28 mouse cellular contexts compared by ENCODE assay signal in the genomic region with DNA sequence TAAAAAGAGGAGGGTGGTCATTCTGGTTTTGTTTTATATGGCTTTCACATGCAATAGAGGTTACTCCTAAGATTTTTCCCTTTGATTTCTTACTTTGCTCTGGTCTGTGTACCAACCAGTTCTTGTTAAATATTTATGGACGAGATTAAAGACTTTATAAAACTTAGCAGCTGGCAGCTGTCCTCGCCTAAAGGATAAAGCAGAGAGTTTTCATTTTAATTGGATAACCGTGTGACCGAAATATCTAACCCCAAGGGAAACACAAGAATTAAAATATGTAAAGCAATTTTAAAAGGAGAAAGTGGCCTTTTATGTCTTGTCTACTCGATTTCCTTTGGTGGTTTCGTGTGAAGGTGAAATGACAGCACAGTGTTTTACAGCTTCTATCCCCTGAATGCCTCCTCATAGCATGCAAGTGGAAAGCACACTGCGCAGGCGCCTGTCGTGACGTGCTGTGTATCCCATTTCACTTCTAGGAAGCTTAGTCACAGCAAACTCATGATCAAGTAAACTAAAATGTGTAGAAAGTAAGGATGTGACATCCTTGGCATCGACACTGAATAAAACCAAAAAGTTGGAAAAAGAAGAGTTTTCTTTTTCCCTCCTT.
DNase-seq lines count a peak whose midpoint lies in the region; ATAC-seq and TF ChIP-seq lines count a peak whose summit lies in the region.
"Had no signal": no experiment of that assay in that cellular context is flagged by ENCODE, and none has a peak within 500 bp of the region (broad histone marks: within the 10 kb centered on the region; RNA-seq: fewer than 3 reads in every experiment).

No protein-coding gene starts in this region.

- peaks cover 7% of the 10 kb centered on the region for H3K4me1 ChIP-seq in hindbrain, embryonic 14.5 days (replicated peaks; ENCODE audit: control insufficient read depth, insufficient read depth, low read length)
- H3K4me1 ChIP-seq in hindbrain, embryonic 10.5 days (replicated peaks): no peaks in the 10 kb centered on the region
- peaks cover 9% of the 10 kb centered on the region for H3K4me1 ChIP-seq in limb, embryonic 13.5 days
- H3K4me1 ChIP-seq in midbrain, embryonic 14.5 days (ENCODE audit: control insufficient read depth, insufficient read depth, low read length): peaks cover 15% of the 10 kb centered on the region; the same call in 1 of the 2 replicates
- no peaks in the 10 kb centered on the region for H3K4me1 ChIP-seq in cerebellum, adult 2 months (ENCODE audit: control insufficient read depth, insufficient read depth, low read length)

- no peak overlapping the region for H3K4me3 ChIP-seq in hindbrain, embryonic 14.5 days (replicated peaks; ENCODE audit: low read length)
- H3K4me3 ChIP-seq in hindbrain, embryonic 10.5 days: no peak overlapping the region
- H3K4me3 ChIP-seq in limb, embryonic 13.5 days: no peak overlapping the region
- H3K4me3 ChIP-seq in midbrain, embryonic 14.5 days (replicated peaks; ENCODE audit: low read depth, low read length): no peak overlapping the region
- no peak overlapping the region for H3K4me3 ChIP-seq in cerebellum, adult 2 months (replicated peaks; ENCODE audit: insufficient read depth, low read depth, low read length)
- H3K4me3 ChIP-seq: embryonic facial prominence, embryonic 13.5 days; erythroblast, embryonic 14.5 days; left cerebral cortex, adult 2 months had no signal

- DNase-seq in hindbrain, embryonic 14.5 days (ENCODE audit: low spot score): no peak
- no peak for DNase-seq in hindbrain, embryonic 10.5 days (ENCODE audit: low spot score)
- DNase-seq in brain, embryonic 14.5 days (ENCODE audit: low read depth): peak; percentile 71
- peak; percentile 81 for DNase-seq in midbrain, embryonic 14.5 days
- DNase-seq in gastrocnemius, postnatal 4 days (ENCODE audit: low spot score in 2 of 2): no peak
- no peak for DNase-seq in cerebellum, adult 2 months
- DNase-seq: adrenal gland, postnatal 36 days; B cell, adult 2 months; cerebellum, adult 8-10 months; cerebellum, postnatal 36 days; embryo, embryonic 11 days; heart, adult 11 months; heart, postnatal 10 days; kidney, adult 11 months; layer of hippocampus, adult 9-11 months; liver, postnatal 0 days; lung, postnatal 10 days; thymus, adult 18-20 months had no signal

- no peaks in the 10 kb centered on the region for H3K27me3 ChIP-seq in hindbrain, embryonic 14.5 days (ENCODE audit: control insufficient read depth, insufficient read depth, low read length)
- H3K27me3 ChIP-seq in hindbrain, embryonic 10.5 days (ENCODE audit: insufficient read depth, poor library complexity, severe bottlenecking): no peaks in the 10 kb centered on the region
- H3K27me3 ChIP-seq in limb, embryonic 13.5 days: no peaks in the 10 kb centered on the region
- no peaks in the 10 kb centered on the region for H3K27me3 ChIP-seq in midbrain, embryonic 14.5 days (ENCODE audit: control insufficient read depth, insufficient read depth, low read length)
- no peaks in the 10 kb centered on the region for H3K27me3 ChIP-seq in cerebellum, adult 2 months (ENCODE audit: control insufficient read depth, insufficient read depth, low read length)
- H3K27me3 ChIP-seq: CH12.LX; embryonic facial prominence, embryonic 13.5 days; Patski had no signal

- no peak overlapping the region for H3K4me2 ChIP-seq in hindbrain, embryonic 14.5 days (replicated peaks)
- peak overlapping the region; percentile 25; the same call in 1 of the 2 replicates for H3K4me2 ChIP-seq in limb, embryonic 13.5 days (replicated peaks)
- H3K4me2 ChIP-seq in midbrain, embryonic 14.5 days (ENCODE audit: low read length): peak overlapping the region; percentile 33
- H3K4me2 ChIP-seq: embryonic facial prominence, embryonic 13.5 days; heart, embryonic 11.5 days; liver, embryonic 11.5 days had no signal

- no peaks in the 10 kb centered on the region for H3K36me3 ChIP-seq in hindbrain, embryonic 14.5 days (replicated peaks; ENCODE audit: control insufficient read depth, insufficient read depth)
- H3K36me3 ChIP-seq in hindbrain, embryonic 10.5 days: no peaks in the 10 kb centered on the region
- H3K36me3 ChIP-seq in limb, embryonic 13.5 days: no peaks in the 10 kb centered on the region
- H3K36me3 ChIP-seq in midbrain, embryonic 14.5 days (ENCODE audit: control insufficient read depth, insufficient read depth, low read length): no peaks in the 10 kb centered on the region
- H3K36me3 ChIP-seq: embryonic facial prominence, embryonic 13.5 days; G1E had no signal

- 60% methylated on average over 11 of the region's 11 CpGs for WGBS in hindbrain, embryonic 14.5 days
- WGBS in hindbrain, embryonic 10.5 days: 86% methylated on average over 11 of the region's 11 CpGs
- 40% methylated on average over 11 of the region's 11 CpGs for WGBS in limb, embryonic 13.5 days
- 22% methylated on average over 11 of the region's 11 CpGs for WGBS in midbrain, embryonic 14.5 days
- 76% methylated on average over 11 of the region's 11 CpGs for WGBS in cerebellum, adult 2 months

- H3K9ac ChIP-seq in hindbrain, embryonic 14.5 days: no peak overlapping the region
- H3K9ac ChIP-seq in limb, embryonic 13.5 days: no peak overlapping the region
- H3K9ac ChIP-seq in midbrain, embryonic 14.5 days (replicated peaks; ENCODE audit: low read length): no peak overlapping the region
- H3K9ac ChIP-seq: embryonic facial prominence, embryonic 13.5 days; liver, postnatal 0 days had no signal

- TF ChIP-seq POLR2A in brain, embryonic 14.5 days (IDR thresholded peaks at IDR 0.05; ENCODE audit: borderline replicate concordance, extremely low read depth, insufficient read depth, insufficient read length, poor library complexity, severe bottlenecking): no peak
- TF ChIP-seq POLR2A in cerebellum, adult 2 months (IDR thresholded peaks at IDR 0.05; ENCODE audit: borderline replicate concordance, insufficient read depth, low read length): no peak

- H3K9me3 ChIP-seq in hindbrain, embryonic 14.5 days (ENCODE audit: control insufficient read depth, low read length): no peaks in the 10 kb centered on the region
- no peaks in the 10 kb centered on the region for H3K9me3 ChIP-seq in hindbrain, embryonic 10.5 days
- H3K9me3 ChIP-seq in limb, embryonic 13.5 days: no peaks in the 10 kb centered on the region
- H3K9me3 ChIP-seq in midbrain, embryonic 14.5 days (ENCODE audit: control insufficient read depth, low read length): no peaks in the 10 kb centered on the region
- H3K9me3 ChIP-seq: embryonic facial prominence, embryonic 13.5 days had no signal

- ATAC-seq in hindbrain, embryonic 14.5 days (ENCODE audit: low FRiP score): 0 out of 2 replicates have a peak, but pooled peaks have one; percentile 34
- peak; percentile 69 for ATAC-seq in limb, embryonic 13.5 days (ENCODE audit: low FRiP score, low read depth)
- peak; percentile 80 for ATAC-seq in midbrain, embryonic 14.5 days (ENCODE audit: low FRiP score, low TSS enrichment)
- ATAC-seq: liver, postnatal 0 days; Patski had no signal

- no peak for TF ChIP-seq CTCF in brain, embryonic 14.5 days (IDR thresholded peaks at IDR 0.05; ENCODE audit: borderline replicate concordance, extremely low read depth, insufficient read depth, insufficient read length)
- TF ChIP-seq CTCF in cerebellum, adult 2 months (IDR thresholded peaks at IDR 0.05; ENCODE audit: borderline replicate concordance, insufficient read depth, low read depth, low read length): no peak

- no peak overlapping the region for H3K27ac ChIP-seq in hindbrain, embryonic 14.5 days
- no peak overlapping the region for H3K27ac ChIP-seq in hindbrain, embryonic 10.5 days
- H3K27ac ChIP-seq in limb, embryonic 13.5 days: no peak overlapping the region
- H3K27ac ChIP-seq in midbrain, embryonic 14.5 days (replicated peaks; ENCODE audit: low read depth, low read length): peak overlapping the region; percentile 78
- H3K27ac ChIP-seq in cerebellum, adult 2 months (ENCODE audit: insufficient read depth, low read length): no peak overlapping the region
- H3K27ac ChIP-seq: embryonic facial prominence, embryonic 13.5 days; kidney, postnatal 0 days; left cerebral cortex, adult 2 months had no signal

Comparison
In these comparisons a context has a peak if more than half of its experiments do, and no peak if none do; other contexts are left out.
1. DNase-seq: peak in brain, embryonic 14.5 days (single experiment) and midbrain, embryonic 14.5 days (single experiment); none in hindbrain, embryonic 14.5 days (single experiment), hindbrain, embryonic 10.5 days (single experiment), gastrocnemius, postnatal 4 days (0 of 2) and cerebellum, adult 2 months (0 of 2).
2. Peak in every context shown above with its lines, with median percentiles within 50 percentile points of each other: ATAC-seq.